In the genomic region with DNA sequence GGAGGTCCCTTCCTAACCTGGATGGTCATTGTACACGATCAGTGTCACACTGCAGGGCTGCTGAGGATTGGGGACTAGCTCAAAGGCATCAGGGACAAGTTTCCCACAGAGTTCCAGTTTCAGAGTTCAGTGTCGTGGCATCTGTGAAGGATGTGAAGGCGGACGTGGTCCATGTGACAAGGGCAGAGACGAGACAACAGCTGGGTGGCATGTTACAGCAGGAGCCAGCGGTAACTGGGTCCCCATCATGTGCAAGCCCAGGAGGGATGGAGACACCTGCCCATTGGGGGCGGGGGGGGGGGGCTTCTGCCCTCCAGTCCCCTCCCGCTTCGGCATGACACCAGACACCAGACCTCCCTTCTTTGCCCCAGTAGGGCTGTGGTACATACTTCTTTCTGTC, we compare ENCODE assay signal across 24 mouse cellular contexts.
DNase-seq lines count a peak whose midpoint lies in the region; ATAC-seq lines count a peak whose summit lies in the region.
"Had no signal": no experiment of that assay in that cellular context is flagged by ENCODE, and none has a peak within 500 bp of the region (broad histone marks: within the 10 kb centered on the region; RNA-seq: fewer than 3 reads in every experiment).

No protein-coding gene starts in this region.

- H3K4me2 ChIP-seq in embryonic facial prominence, embryonic 14.5 days (ENCODE audit: low read depth, low read length): no peak overlapping the region
- H3K4me2 ChIP-seq in limb, embryonic 13.5 days (replicated peaks): no peak overlapping the region
- H3K4me2 ChIP-seq: forebrain, embryonic 13.5 days; heart, embryonic 13.5 days; hindbrain, embryonic 12.5 days; hindbrain, embryonic 15.5 days had no signal

- WGBS in heart, embryonic 10.5 days: 69% methylated on average over 9 of the region's 9 CpGs
- WGBS in embryonic facial prominence, embryonic 14.5 days: 63% methylated on average over 5 of the region's 9 CpGs
- whole genome bisulfite sequencing in limb, embryonic 13.5 days: 50% methylated on average over 9 of the region's 9 CpGs

- no peaks in the 10 kb centered on the region for H3K36me3 ChIP-seq in heart, embryonic 10.5 days
- H3K36me3 ChIP-seq in embryonic facial prominence, embryonic 14.5 days (ENCODE audit: control insufficient read depth, insufficient read depth, low read length): no peaks in the 10 kb centered on the region
- no peaks in the 10 kb centered on the region for H3K36me3 ChIP-seq in limb, embryonic 13.5 days
- H3K36me3 ChIP-seq: heart, embryonic 13.5 days; hindbrain, embryonic 12.5 days; hindbrain, embryonic 15.5 days had no signal

- H3K27ac ChIP-seq in heart, embryonic 10.5 days: 0 out of 2 replicates have a peak overlapping the region, but pooled peaks have one; percentile 13
- H3K27ac ChIP-seq in embryonic facial prominence, embryonic 14.5 days (replicated peaks; ENCODE audit: low read depth, low read length): no peak overlapping the region
- H3K27ac ChIP-seq in limb, embryonic 13.5 days: no peak overlapping the region
- H3K27ac ChIP-seq: forebrain, embryonic 13.5 days; heart, embryonic 13.5 days; hindbrain, embryonic 12.5 days; hindbrain, embryonic 15.5 days had no signal

- no peaks in the 10 kb centered on the region for H3K9me3 ChIP-seq in heart, embryonic 10.5 days
- H3K9me3 ChIP-seq in embryonic facial prominence, embryonic 14.5 days (ENCODE audit: control insufficient read depth, low read length): no peaks in the 10 kb centered on the region
- H3K9me3 ChIP-seq in limb, embryonic 13.5 days: no peaks in the 10 kb centered on the region
- H3K9me3 ChIP-seq: forebrain, embryonic 13.5 days; heart, embryonic 13.5 days; hindbrain, embryonic 12.5 days; hindbrain, embryonic 15.5 days had no signal

- peaks cover 49% of the 10 kb centered on the region for H3K4me1 ChIP-seq in heart, embryonic 10.5 days
- peaks cover 13% of the 10 kb centered on the region; the same call in 1 of the 2 replicates for H3K4me1 ChIP-seq in embryonic facial prominence, embryonic 14.5 days (ENCODE audit: control insufficient read depth, insufficient read depth, low read length)
- peaks cover 37% of the 10 kb centered on the region for H3K4me1 ChIP-seq in limb, embryonic 13.5 days

- ATAC-seq in embryonic facial prominence, embryonic 14.5 days (ENCODE audit: low read depth): peak; percentile 24; the same call in 1 of the 2 replicates
- 0 out of 2 replicates have a peak, but pooled peaks have one; percentile 34 for ATAC-seq in limb, embryonic 13.5 days (ENCODE audit: low FRiP score, low read depth)
- no peak for ATAC-seq in megakaryocyte progenitor cell, adult 5-6 weeks (replicated peaks; ENCODE audit: poor library complexity)
- ATAC-seq: forebrain, embryonic 13.5 days; forebrain, postnatal 0 days; Patski had no signal

- peak; percentile 49 for DNase-seq in embryo, embryonic 10 days (ENCODE audit: low spot score)
- no peak for DNase-seq in embryo, embryonic 10.5 days (ENCODE audit: low spot score)
- no peak for DNase-seq in heart, embryonic 10.5 days (ENCODE audit: low spot score)
- DNase-seq in heart, postnatal 36 days: no peak
- DNase-seq in embryonic facial prominence, embryonic 14.5 days (ENCODE audit: low spot score): peak; percentile 59
- DNase-seq in frontal cortex, postnatal 36 days (ENCODE audit: low spot score in 2 of 2): no peak
- DNase-seq: adrenal gland, postnatal 10 days; adrenal gland, postnatal 36 days; cerebellum, adult 18-20 months; cerebellum, adult 9-10 months; cerebellum, postnatal 14 days; embryo, embryonic 11 days; forebrain, postnatal 0 days; gastrocnemius, postnatal 25 days; heart, adult 18-20 months; heart, postnatal 14 days had no signal

- no peak overlapping the region for H3K9ac ChIP-seq in embryonic facial prominence, embryonic 14.5 days (ENCODE audit: low read depth, low read length)
- no peak overlapping the region for H3K9ac ChIP-seq in limb, embryonic 13.5 days
- H3K9ac ChIP-seq: forebrain, embryonic 13.5 days; forebrain, postnatal 0 days; heart, embryonic 13.5 days; hindbrain, embryonic 12.5 days; hindbrain, embryonic 15.5 days had no signal

- intact Hi-C loops in heart, postnatal 36 days (cut with DNase I): no loop called here

- peaks cover 29% of the 10 kb centered on the region; the same call in 1 of the 2 replicates for H3K27me3 ChIP-seq in heart, embryonic 10.5 days (ENCODE audit: insufficient read depth, poor library complexity, severe bottlenecking)
- H3K27me3 ChIP-seq in embryonic facial prominence, embryonic 14.5 days (replicated peaks; ENCODE audit: control insufficient read depth, insufficient read depth, low read length): no peaks in the 10 kb centered on the region
- no peaks in the 10 kb centered on the region for H3K27me3 ChIP-seq in limb, embryonic 13.5 days
- H3K27me3 ChIP-seq: Patski had no signal

- no peak overlapping the region for H3K4me3 ChIP-seq in heart, embryonic 10.5 days
- H3K4me3 ChIP-seq in embryonic facial prominence, embryonic 14.5 days (ENCODE audit: low read depth, low read length): no peak overlapping the region
- H3K4me3 ChIP-seq in limb, embryonic 13.5 days: no peak overlapping the region
- H3K4me3 ChIP-seq: erythroblast, embryonic 14.5 days; forebrain, embryonic 13.5 days; heart, embryonic 13.5 days; hindbrain, embryonic 12.5 days; hindbrain, embryonic 15.5 days had no signal

Comparison
In these comparisons a context has a peak if more than half of its experiments do, and no peak if none do; other contexts are left out.
1. DNase-seq: peak in embryo, embryonic 10 days (single experiment) and embryonic facial prominence, embryonic 14.5 days (single experiment); none in embryo, embryonic 10.5 days (single experiment), heart, embryonic 10.5 days (single experiment), heart, postnatal 36 days (0 of 2) and frontal cortex, postnatal 36 days (0 of 2).